Mouse (Mus musculus) spleen, adult 2 months (tissue): Measurements from ENCODE around the gene Mrvi1. TPM values are rescaled to one million over a fixed set of nuclear protein-coding genes. Genes with fewer than 3 reads are reported as not detected.

Source experiments
- DNase-seq, 2 experiments: peaks; one replicate each; pipeline versions ENCODE4 v3.0.0 to v3.0.0-alpha.2; 2012 to 2021; ENCODE audit warnings: low spot score in 2 of 2, low read depth in 1 of 2
- H3K27ac ChIP-seq: fragments of 200-500 bp; 2 replicates; pipeline ENCODE4 v1.5.1; 2012; ENCODE audit warnings: low read length, inconsistent platforms; ENCODE audit not compliant: insufficient read depth
- H3K27me3 ChIP-seq: fragments of 200-500 bp; 2 replicates; pipeline ENCODE4 v1.6.1; 2012; ENCODE audit warnings: mild to moderate bottlenecking, moderate library complexity, low read length, inconsistent platforms; ENCODE audit not compliant: control insufficient read depth, insufficient read depth
- H3K36me3 ChIP-seq: fragments of 200-500 bp; 2 replicates; pipeline ENCODE4 v1.6.1; 2012; ENCODE audit warnings: mild to moderate bottlenecking, low read length, inconsistent platforms; ENCODE audit not compliant: control insufficient read depth, insufficient read depth
- H3K4me1 ChIP-seq: fragments of 200-500 bp; 2 replicates; pipeline ENCODE4 v1.6.1; 2011; ENCODE audit warnings: inconsistent platforms; ENCODE audit not compliant: control insufficient read depth, insufficient read depth, insufficient read length
- H3K4me3 ChIP-seq: fragments of 200-500 bp; 2 replicates; pipeline ENCODE4 v1.5.1; 2011; ENCODE audit warnings: mild to moderate bottlenecking, inconsistent platforms; ENCODE audit not compliant: insufficient read depth, insufficient read length; ENCODE audit errors: extremely low read depth
- CTCF ChIP-seq: fragments of 200-500 bp; IDR thresholded peaks from 2 replicates; pipeline ENCODE4 v1.5.1; 2011; ENCODE audit warnings: mild to moderate bottlenecking, inconsistent platforms; ENCODE audit not compliant: insufficient read depth, insufficient read length, insufficient replicate concordance; ENCODE audit errors: extremely low read depth
- POLR2A ChIP-seq: fragments of 200-500 bp; IDR thresholded peaks from 2 replicates; pipeline ENCODE4 v1.6.1; 2011; ENCODE audit warnings: low read depth, low read length, inconsistent platforms
- WGBS: fragments of 180-500 bp; shearing (Covaris S2); methylation state at CpG from one replicate; pipeline ENCODE4 v1.1.7; 2018; 5-methylcytosine and 5-hydroxymethylcytosine counted together
- polyA plus RNA-seq: library from polyadenylated mRNA; depleted of rRNA; stranded (reverse); fragments of >200 nt; gene quantifications from 2 replicates; pipeline ENCODE4 v1.2.3, GENCODE M21; 2012; rRNA removed

Gene Mrvi1
- polyA plus RNA-seq, result 10.9 and 11.6 TPM in 2 replicates

- Histone ChIP-seq H3K4me1 (peaks cover 4% of the 10 kb centered on the region; the same call in 1 of the 2 replicates), H3K36me3 (no peaks in the 10 kb centered on the region), H3K27me3 (no peaks in the 10 kb centered on the region), H3K4me3 (no peak within 1 kb of the TSS), H3K27ac (peak within 1 kb of the TSS; percentile 34; the same call in 1 of the 2 replicates)
- WGBS, result 79% methylated on average over 7 of the region's 7 CpGs
- no peak for TF ChIP-seq CTCF
- TF ChIP-seq POLR2A, result no peak
- no peak for DNase-seq
Measured at GRCm38 (mm10) chr7:110982053-110982705, at the start of gene Mrvi1. Mrvi1 (minus strand) TSS chr7:110982461.

GRCm38 (mm10) chr7:111029046-111029553, 46.8 kb upstream of the Mrvi1 start:
- under 1% methylated on average over 29 of the region's 29 CpGs for WGBS

GRCm38 (mm10) chr7:111028281-111029045, 46.2 kb upstream of the Mrvi1 start, which contains the start of gene Ctr9:
Ctr9 (plus strand) TSS chr7:111028951.
- DNase-seq, result peak; percentile 75 to 90
- H3K4me3 ChIP-seq, result peak within 1 kb of the TSS; percentile 100
- H3K4me1 ChIP-seq, result peaks cover 2% of the 10 kb centered on the region; the same call in 1 of the 2 replicates
- TF ChIP-seq POLR2A (peak; percentile 68), CTCF (0 out of 2 replicates have a peak, but pooled peaks have one; percentile 0)
- 0 out of 2 replicates have a peak, but pooled peaks cover 1% of the 10 kb centered on the region for H3K36me3 ChIP-seq
- WGBS, result 8% methylated on average over 45 of the region's 45 CpGs
- H3K27me3 ChIP-seq, result no peaks in the 10 kb centered on the region
- peak within 1 kb of the TSS; percentile 97 for H3K27ac ChIP-seq

More at GRCm38 (mm10) chr7:111029046-111029553, 46.8 kb upstream of the Mrvi1 start:
- H3K36me3 ChIP-seq, result 0 out of 2 replicates have a peak, but pooled peaks cover 3% of the 10 kb centered on the region
- peak overlapping the region; percentile 100 for H3K4me3 ChIP-seq
- DNase-seq, result no peak
- peaks cover 2% of the 10 kb centered on the region; the same call in 1 of the 2 replicates for H3K4me1 ChIP-seq
- H3K27ac ChIP-seq, result peak overlapping the region; percentile 97
- no peaks in the 10 kb centered on the region for H3K27me3 ChIP-seq
- TF ChIP-seq CTCF (no peak), POLR2A (no peak)

- no peak for TF ChIP-seq CTCF
- no peaks in the 10 kb centered on the region for H3K27me3 ChIP-seq
- no peak for DNase-seq
- H3K36me3 ChIP-seq, result no peaks in the 10 kb centered on the region
- H3K27ac ChIP-seq, result no peak overlapping the region
- peaks cover 2% of the 10 kb centered on the region; the same call in 1 of the 2 replicates for H3K4me1 ChIP-seq
- no peak overlapping the region for H3K4me3 ChIP-seq
- 66% methylated on average over 4 of the region's 4 CpGs for WGBS
Measured at GRCm38 (mm10) chr7:111024912-111025311, 42.7 kb upstream of the Mrvi1 start.

GRCm38 (mm10) chr7:111024068-111024594, 41.9 kb upstream of the Mrvi1 start:
- no peak overlapping the region for H3K4me3 ChIP-seq
- H3K4me1 ChIP-seq, result peaks cover 2% of the 10 kb centered on the region; the same call in 1 of the 2 replicates
- H3K27ac ChIP-seq, result no peak overlapping the region
- no peaks in the 10 kb centered on the region for H3K27me3 ChIP-seq
- WGBS, result 65% methylated on average over 8 of the region's 8 CpGs
- no peaks in the 10 kb centered on the region for H3K36me3 ChIP-seq
- no peak for DNase-seq
- TF ChIP-seq POLR2A, result no peak
- no peak for TF ChIP-seq CTCF

GRCm38 (mm10) chr7:111020814-111021213, 38.6 kb upstream of the Mrvi1 start:
- no peak overlapping the region for H3K4me3 ChIP-seq
- no peaks in the 10 kb centered on the region for H3K36me3 ChIP-seq
- H3K27me3 ChIP-seq, result no peaks in the 10 kb centered on the region
- WGBS, result 84% methylated on average over 4 of the region's 4 CpGs
- H3K4me1 ChIP-seq, result no peaks in the 10 kb centered on the region
- no peak for DNase-seq
- H3K27ac ChIP-seq, result no peak overlapping the region
- no peak for TF ChIP-seq CTCF
- TF ChIP-seq POLR2A, result no peak
